Mouse (Mus musculus): ENCODE measurements at regions not wholly inside any gene's neighbourhood (a gene's known extent, or its start where the extent isn't known, plus 50 kb on each side); places are given as distances from the start of the nearest gene placed in this dataset.

DNA sequence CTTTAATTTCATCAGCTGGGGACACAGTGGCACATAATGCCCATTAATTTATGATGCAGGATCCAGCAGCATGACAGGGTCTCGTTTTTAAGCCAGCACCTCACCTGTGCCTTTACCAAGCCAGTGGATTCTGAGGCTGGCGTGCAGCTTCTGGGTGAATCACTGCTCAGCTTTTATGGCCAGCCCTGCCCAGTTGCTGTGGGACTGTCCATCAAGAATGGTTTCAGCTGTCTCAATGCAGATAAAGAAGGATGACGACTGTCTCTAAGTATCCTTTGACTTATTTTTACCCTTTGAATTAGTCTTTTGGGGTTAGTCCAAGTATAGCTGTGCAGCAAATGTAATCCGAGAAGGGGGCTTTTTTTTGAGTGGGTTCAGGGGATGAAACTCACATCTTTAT is 167.3 kb upstream of the Bcor start:
- H3K9me3 ChIP-seq, result no peaks in the 10 kb centered on the region
- WGBS, result 64% methylated on average over 4 of the region's 4 CpGs
- no peak overlapping the region for H3K4me3 ChIP-seq
- no peaks in the 10 kb centered on the region; the same call in none of the 2 replicates for H3K27me3 ChIP-seq
- no peaks in the 10 kb centered on the region for H3K36me3 ChIP-seq
- no peak for ATAC-seq (ENCODE audit: insufficient number of reproducible peaks, insufficient read depth, low FRiP score, low TSS enrichment, low read depth)
- no peak overlapping the region for H3K9ac ChIP-seq
- H3K27ac ChIP-seq, result no peak overlapping the region
- H3K4me2 ChIP-seq, result no peak overlapping the region
- no peaks in the 10 kb centered on the region for H3K4me1 ChIP-seq

DNA sequence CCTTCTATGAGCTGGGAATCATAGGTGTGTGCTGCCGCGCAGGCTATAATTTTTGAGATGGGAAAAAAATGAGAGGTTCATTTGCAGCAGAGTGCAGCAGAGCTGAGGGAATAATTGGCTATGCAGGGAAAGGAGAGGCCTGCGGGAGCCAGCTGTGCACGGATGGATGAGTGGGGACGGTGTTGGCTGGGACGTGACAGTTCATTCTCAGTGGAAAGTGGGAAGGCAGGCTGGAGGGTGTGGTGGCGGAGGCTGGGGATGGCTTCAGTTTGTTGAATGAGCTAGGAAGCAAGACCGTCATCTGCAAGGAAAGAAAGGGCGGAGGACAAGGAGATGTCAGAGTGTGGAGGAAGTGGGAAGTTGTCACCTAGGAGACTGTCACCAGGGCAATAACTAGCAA is 180.4 kb upstream of the Bcor start:
- H3K9ac ChIP-seq, result no peak overlapping the region
- H3K4me1 ChIP-seq, result no peaks in the 10 kb centered on the region
- no peak overlapping the region for H3K27ac ChIP-seq
- no peak overlapping the region for H3K4me3 ChIP-seq
- no peaks in the 10 kb centered on the region for H3K9me3 ChIP-seq
- WGBS, result 86% methylated on average over 9 of the region's 9 CpGs
- H3K4me2 ChIP-seq, result no peak overlapping the region
- no peaks in the 10 kb centered on the region for H3K36me3 ChIP-seq
- ATAC-seq (ENCODE audit: insufficient number of reproducible peaks, insufficient read depth, low FRiP score, low TSS enrichment, low read depth), result no peak
- H3K27me3 ChIP-seq, result peaks cover 8% of the 10 kb centered on the region; the same call in 1 of the 2 replicates

DNA sequence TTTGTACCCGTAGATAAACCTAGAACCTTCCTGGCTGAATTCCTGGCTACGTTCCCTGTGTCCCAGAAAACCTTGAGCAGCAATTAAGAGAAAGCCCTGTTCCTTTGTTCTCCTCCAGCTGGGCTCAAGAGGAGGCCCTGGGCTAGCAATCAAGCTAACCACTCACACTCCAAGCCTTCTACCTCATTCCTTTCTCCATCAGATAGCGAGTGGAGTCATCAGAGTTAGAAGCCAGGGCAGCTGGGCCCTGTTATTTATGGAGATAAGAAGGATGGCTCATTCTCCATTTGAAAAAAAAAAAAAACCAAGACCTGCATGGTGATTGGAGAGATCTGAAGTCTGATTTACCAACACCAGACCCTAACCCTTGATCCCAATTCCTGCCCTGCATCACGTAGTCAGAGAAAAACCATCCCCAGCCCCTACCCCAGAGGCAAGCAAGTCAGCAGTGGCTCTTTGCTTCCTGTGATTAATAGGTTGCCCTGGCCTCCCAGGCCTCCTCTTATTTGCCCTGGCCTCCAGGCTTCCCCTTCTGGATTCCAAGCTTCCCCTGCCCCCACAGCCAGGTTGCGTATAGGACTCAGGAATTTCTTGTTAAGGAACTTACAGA is 181.3 kb upstream of the Bcor start:
- 65% methylated on average over 5 of the region's 5 CpGs for WGBS
- H3K27ac ChIP-seq, result no peak overlapping the region

DNA sequence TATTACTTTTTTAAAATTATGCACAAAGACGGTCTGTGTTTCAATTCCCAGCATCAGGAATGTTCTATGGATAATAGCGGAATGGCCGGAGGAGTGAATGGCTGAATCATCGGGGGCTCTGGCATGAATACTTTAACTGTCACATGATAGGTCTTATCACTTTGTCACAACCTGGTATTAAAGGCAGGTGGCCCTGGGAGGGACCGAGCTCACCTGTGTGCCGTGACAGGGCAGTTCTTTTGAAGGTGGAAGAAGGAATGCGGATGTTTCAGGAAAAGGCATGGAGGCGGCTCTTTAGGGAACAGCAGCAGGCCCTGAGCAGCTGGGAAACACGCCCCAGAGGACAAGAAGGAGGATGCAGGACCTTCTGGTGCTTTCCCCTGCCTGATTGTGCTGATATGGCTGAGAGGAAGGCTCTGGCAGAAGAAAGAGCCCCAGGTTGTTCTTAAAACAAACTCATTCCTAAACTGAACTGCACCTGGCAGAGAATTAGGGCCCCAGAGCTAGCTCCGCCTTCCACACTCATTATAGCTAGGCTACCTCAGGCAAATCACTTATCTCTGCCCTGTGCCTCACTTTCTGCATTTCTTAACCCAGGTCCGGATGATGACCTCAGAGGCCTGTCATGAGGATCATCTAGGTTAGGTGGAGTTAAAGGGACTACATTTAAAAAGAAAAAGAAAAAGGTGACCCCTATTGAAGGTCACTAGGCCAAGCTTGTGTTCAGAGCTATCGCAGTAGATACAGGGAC is 184.8 kb upstream of the Bcor start:
- Histone ChIP-seq H3K27ac (no peak overlapping the region), H3K4me1 (no peaks in the 10 kb centered on the region), H3K9me3 (no peaks in the 10 kb centered on the region), H3K4me3 (no peak overlapping the region), H3K27me3 (peaks cover 8% of the 10 kb centered on the region; the same call in 1 of the 2 replicates), H3K9ac (no peak overlapping the region), H3K36me3 (no peaks in the 10 kb centered on the region), H3K4me2 (no peak overlapping the region)
- ATAC-seq (ENCODE audit: insufficient number of reproducible peaks, insufficient read depth, low FRiP score, low TSS enrichment, low read depth), result no peak
- WGBS, result 74% methylated on average over 12 of the region's 12 CpGs

More for the DNA sequence above, 181.3 kb upstream of the Bcor start:
- no peak for ATAC-seq (ENCODE audit: insufficient number of reproducible peaks, insufficient read depth, low FRiP score, low TSS enrichment, low read depth)
- Histone ChIP-seq H3K9ac (no peak overlapping the region), H3K9me3 (no peaks in the 10 kb centered on the region), H3K4me1 (no peaks in the 10 kb centered on the region), H3K4me2 (no peak overlapping the region), H3K27me3 (peaks cover 8% of the 10 kb centered on the region; the same call in 1 of the 2 replicates), H3K4me3 (no peak overlapping the region), H3K36me3 (no peaks in the 10 kb centered on the region)

DNA sequence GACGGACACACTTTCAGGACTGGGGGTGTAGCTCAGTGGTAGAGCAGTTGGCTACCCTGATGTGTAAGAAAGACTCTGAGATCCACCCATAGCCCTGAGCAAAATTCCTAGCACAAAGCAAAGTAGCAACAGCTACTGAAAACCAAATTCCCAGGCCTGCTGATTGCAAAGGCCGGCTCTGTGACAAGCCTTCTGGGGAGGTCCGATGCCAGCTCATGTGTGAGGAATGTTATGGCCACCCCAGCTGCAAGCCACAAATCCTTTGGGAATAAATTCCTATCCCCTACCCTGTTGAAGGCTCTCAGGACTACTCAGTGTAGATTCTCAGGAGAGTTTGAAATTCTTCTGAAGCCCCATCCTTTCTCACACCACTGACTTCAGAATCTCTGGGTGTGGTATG is 186.7 kb upstream of the Bcor start:
- 38% methylated on average over 3 of the region's 3 CpGs for WGBS
- no peaks in the 10 kb centered on the region for H3K36me3 ChIP-seq
- no peaks in the 10 kb centered on the region for H3K4me1 ChIP-seq
- no peaks in the 10 kb centered on the region for H3K9me3 ChIP-seq
- ATAC-seq (ENCODE audit: insufficient number of reproducible peaks, insufficient read depth, low FRiP score, low TSS enrichment, low read depth), result no peak
- no peak overlapping the region for H3K27ac ChIP-seq
- H3K4me3 ChIP-seq, result no peak overlapping the region
- no peak overlapping the region for H3K9ac ChIP-seq
- H3K4me2 ChIP-seq, result no peak overlapping the region
- H3K27me3 ChIP-seq, result 0 out of 2 replicates have a peak, but pooled peaks cover 4% of the 10 kb centered on the region

DNA sequence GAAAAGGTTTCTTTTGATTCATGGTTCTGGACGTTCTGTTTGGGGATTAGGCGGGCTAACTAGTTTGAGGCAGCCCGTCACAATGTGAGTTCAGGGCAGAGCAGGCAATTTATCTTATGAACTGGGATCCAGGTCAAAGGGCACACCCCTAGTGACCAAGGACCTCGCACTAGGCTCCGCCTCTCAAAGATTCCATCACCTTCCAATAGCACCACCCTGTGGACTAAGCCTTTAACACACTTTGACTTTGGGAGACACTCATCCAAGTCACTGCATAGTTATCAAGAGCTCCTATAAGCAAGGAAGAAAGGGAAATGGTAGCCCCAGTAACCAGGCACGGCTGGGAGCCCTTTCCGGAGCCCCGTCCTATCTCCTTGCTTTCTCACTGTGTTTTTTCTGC is 188.0 kb upstream of the Bcor start:
- Histone ChIP-seq H3K9me3 (no peaks in the 10 kb centered on the region), H3K4me3 (no peak overlapping the region), H3K4me1 (no peaks in the 10 kb centered on the region), H3K4me2 (no peak overlapping the region), H3K27me3 (peaks cover 7% of the 10 kb centered on the region; the same call in 1 of the 2 replicates), H3K36me3 (no peaks in the 10 kb centered on the region), H3K27ac (no peak overlapping the region), H3K9ac (no peak overlapping the region)
- WGBS, result 51% methylated on average over 8 of the region's 8 CpGs
- ATAC-seq (ENCODE audit: insufficient number of reproducible peaks, insufficient read depth, low FRiP score, low TSS enrichment, low read depth), result no peak

DNA sequence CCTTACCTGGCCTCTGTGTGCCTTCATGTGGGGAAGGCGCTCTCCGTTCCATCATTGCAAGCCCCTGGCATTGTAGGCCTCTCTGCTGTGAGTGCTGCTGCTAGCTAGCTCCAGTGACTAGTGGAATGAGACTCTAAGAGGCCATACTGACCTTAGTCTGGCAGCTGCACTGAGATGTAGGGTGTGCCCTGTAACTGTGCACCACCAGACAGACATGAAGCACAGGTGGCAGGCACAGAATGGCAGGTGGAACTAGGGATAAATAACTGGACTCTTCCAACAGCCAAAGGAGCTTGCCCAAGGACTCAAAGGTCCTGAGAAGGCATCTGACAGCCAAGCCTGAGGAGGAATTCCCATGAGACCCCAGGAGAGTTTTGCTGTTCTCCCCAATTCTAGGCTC is 194.7 kb upstream of the Bcor start:
- Histone ChIP-seq H3K27ac (no peak overlapping the region), H3K27me3 (peaks cover 25% of the 10 kb centered on the region), H3K4me2 (no peak overlapping the region), H3K9ac (no peak overlapping the region), H3K4me3 (no peak overlapping the region), H3K9me3 (no peaks in the 10 kb centered on the region), H3K36me3 (no peaks in the 10 kb centered on the region), H3K4me1 (no peaks in the 10 kb centered on the region)
- no peak for ATAC-seq (ENCODE audit: insufficient number of reproducible peaks, insufficient read depth, low FRiP score, low TSS enrichment, low read depth)
- 97% methylated on average over 2 of the region's 2 CpGs for WGBS

DNA sequence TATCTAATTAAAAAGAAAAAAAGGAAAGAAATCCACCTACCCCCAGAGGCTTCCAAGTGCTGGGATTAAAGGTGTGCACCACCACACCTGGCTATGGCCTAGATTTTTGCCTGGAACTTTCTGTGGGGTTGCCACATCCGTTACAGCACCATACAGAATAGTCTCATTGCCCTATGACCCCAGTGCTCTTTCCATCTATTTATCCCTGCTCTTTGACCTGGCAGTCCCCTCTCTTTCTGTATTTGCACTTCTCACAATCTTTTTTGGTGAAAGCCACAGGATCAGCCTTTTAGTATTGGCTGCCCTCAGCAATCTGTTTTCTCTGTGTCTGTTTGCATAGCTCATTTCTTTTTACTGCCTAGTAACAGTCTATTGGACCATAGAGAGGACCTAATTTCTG is 197.9 kb upstream of the Bcor start:
- WGBS, result 64% methylated on average over 1 of the region's 1 CpGs
- H3K9me3 ChIP-seq, result no peaks in the 10 kb centered on the region
- no peak overlapping the region for H3K9ac ChIP-seq
- no peak for ATAC-seq (ENCODE audit: insufficient number of reproducible peaks, insufficient read depth, low FRiP score, low TSS enrichment, low read depth)
- H3K27me3 ChIP-seq, result peaks cover 30% of the 10 kb centered on the region
- no peaks in the 10 kb centered on the region for H3K36me3 ChIP-seq
- H3K4me3 ChIP-seq, result no peak overlapping the region
- no peak overlapping the region for H3K27ac ChIP-seq
- H3K4me1 ChIP-seq, result no peaks in the 10 kb centered on the region
- no peak overlapping the region for H3K4me2 ChIP-seq

DNA sequence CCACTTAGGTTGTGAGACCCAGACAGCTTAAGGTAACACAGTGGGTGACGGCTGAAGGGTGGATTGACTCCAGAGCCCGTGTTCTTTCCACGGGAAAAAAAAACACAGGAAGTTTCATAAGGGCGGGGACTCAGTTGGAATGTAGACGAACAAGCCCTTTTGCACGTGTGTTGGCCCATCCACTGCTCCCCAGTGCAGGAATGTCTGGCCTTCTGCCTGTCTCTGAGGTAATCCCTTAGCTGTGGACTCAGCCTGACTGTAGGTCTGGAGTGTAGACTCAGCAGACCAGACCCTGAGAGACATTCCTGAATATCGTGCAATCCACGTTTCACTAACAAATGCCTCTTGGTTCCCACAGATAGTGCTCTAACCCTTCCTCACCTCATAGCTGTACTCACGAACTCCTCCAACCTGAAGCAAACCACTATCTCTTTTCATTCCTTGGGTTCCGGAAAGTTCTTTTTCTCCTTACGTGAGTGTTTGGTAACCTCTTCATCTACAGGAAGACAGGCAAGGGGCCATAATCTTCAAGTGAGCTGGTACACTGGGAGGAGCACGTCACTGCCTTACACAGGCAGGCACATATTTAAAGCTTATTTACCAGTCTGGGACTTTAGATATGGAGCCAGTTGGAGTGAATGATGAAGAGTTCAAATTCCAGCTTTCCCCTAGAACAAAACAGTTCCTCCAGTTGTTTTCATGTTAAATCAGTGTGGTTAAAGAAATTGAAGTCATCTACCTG is 205.6 kb upstream of the Bcor start:
- Histone ChIP-seq H3K9me3 (no peaks in the 10 kb centered on the region), H3K4me1 (no peaks in the 10 kb centered on the region), H3K4me3 (no peak overlapping the region), H3K27ac (peak overlapping the region; percentile 48; the same call in 1 of the 2 replicates), H3K4me2 (no peak overlapping the region), H3K9ac (no peak overlapping the region), H3K27me3 (peaks cover 12% of the 10 kb centered on the region; the same call in 1 of the 2 replicates), H3K36me3 (no peaks in the 10 kb centered on the region)
- 62% methylated on average over 12 of the region's 12 CpGs for WGBS
- no peak for ATAC-seq (ENCODE audit: insufficient number of reproducible peaks, insufficient read depth, low FRiP score, low TSS enrichment, low read depth)

DNA sequence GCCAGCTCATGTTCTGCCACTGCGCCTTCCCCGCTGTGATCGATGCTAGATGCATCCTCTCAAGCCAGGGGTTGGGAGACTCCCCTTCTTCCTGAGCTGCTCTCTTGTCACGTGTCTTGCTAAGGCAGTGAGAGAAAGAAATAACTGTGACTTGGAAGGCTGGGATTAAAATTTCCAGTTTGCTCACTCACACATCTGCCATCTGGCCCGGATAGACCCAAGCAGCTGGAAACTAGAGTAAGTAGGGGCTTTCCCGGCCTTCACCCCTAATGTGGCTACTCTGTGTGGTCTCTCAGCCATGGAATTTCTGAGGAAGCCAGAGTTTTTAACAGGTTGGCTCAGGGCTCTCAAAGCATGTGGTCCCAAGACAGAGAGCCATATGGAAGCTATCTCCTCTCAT is 206.6 kb upstream of the Bcor start:
- Histone ChIP-seq H3K4me2 (no peak overlapping the region), H3K27ac (no peak overlapping the region), H3K27me3 (peaks cover 15% of the 10 kb centered on the region; the same call in 1 of the 2 replicates), H3K36me3 (no peaks in the 10 kb centered on the region), H3K4me1 (no peaks in the 10 kb centered on the region), H3K9me3 (no peaks in the 10 kb centered on the region), H3K9ac (no peak overlapping the region), H3K4me3 (no peak overlapping the region)
- no peak for ATAC-seq (ENCODE audit: insufficient number of reproducible peaks, insufficient read depth, low FRiP score, low TSS enrichment, low read depth)
- WGBS, result 74% methylated on average over 6 of the region's 6 CpGs

DNA sequence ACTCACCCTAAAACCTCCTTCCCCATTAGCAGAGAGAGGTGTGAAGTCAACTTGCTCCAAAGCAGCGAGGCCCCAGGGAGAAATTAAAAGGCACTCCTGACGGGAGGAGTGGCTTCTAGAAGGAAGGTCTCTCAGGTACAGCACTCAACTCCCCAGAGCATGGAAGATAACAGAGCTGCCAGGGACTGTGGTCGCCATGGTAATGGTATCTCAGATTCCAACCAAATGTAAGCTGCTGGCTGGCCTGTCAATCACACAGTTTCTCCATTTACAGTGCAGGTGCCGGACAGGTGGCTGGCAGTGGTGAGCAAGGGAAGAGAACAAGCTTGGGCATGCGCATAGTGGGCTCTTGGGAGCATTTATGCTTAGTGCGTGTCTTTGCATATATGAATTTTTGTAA is 213.5 kb upstream of the Bcor start:
- H3K27me3 ChIP-seq, result peaks cover 29% of the 10 kb centered on the region
- ATAC-seq (ENCODE audit: insufficient number of reproducible peaks, insufficient read depth, low FRiP score, low TSS enrichment, low read depth), result no peak

More for the DNA sequence above, 213.5 kb upstream of the Bcor start:
- H3K36me3 ChIP-seq, result no peaks in the 10 kb centered on the region
- WGBS, result 70% methylated on average over 6 of the region's 6 CpGs
- H3K4me1 ChIP-seq, result no peaks in the 10 kb centered on the region
- H3K9ac ChIP-seq, result no peak overlapping the region
- no peak overlapping the region for H3K4me3 ChIP-seq
- H3K27ac ChIP-seq, result no peak overlapping the region
- H3K4me2 ChIP-seq, result no peak overlapping the region
- H3K9me3 ChIP-seq, result no peaks in the 10 kb centered on the region

Data from embryonic facial prominence, embryonic 13.5 days (tissue).